Mouse (Mus musculus) forebrain, embryonic 13.5 days (tissue): ENCODE data around the gene Gm21900. TPM values are rescaled to one million over a fixed set of nuclear protein-coding genes. Genes with fewer than 3 reads are reported as not detected.
"Not testable (repeated sequence)": the region's sequence is repeated elsewhere in the genome, so short reads cannot be mapped to it uniquely, and the experiment has no call there.

Experiments
- ATAC-seq: fragments of 200-750 bp; cut with Nextera tagmentation; 2 replicates; pipeline ENCODE4 v1.8.0; 2017
- H3K27ac ChIP-seq: fragments of 300-500 bp; sonication (generic); 2 replicates; pipeline ENCODE4 v1.5.1; 2015; ENCODE audit warnings: inconsistent platforms, mild to moderate bottlenecking, moderate library complexity
- H3K27me3 ChIP-seq: fragments of 300-500 bp; sonication (generic); 2 replicates; pipeline ENCODE4 v1.6.1; 2015; ENCODE audit warnings: mild to moderate bottlenecking, inconsistent platforms
- H3K36me3 ChIP-seq: fragments of 300-500 bp; sonication (generic); 2 replicates; pipeline ENCODE4 v1.6.1; 2015; ENCODE audit warnings: mild to moderate bottlenecking, inconsistent platforms; ENCODE audit not compliant: poor library complexity, severe bottlenecking
- H3K4me1 ChIP-seq: fragments of 300-500 bp; sonication (generic); 2 replicates; pipeline ENCODE4 v1.6.1; 2015; ENCODE audit warnings: inconsistent platforms
- H3K4me2 ChIP-seq: fragments of 300-500 bp; sonication (generic); 2 replicates; pipeline ENCODE4 v1.6.1; 2015; ENCODE audit warnings: inconsistent platforms, mild to moderate bottlenecking, moderate library complexity
- H3K4me3 ChIP-seq: fragments of 300-500 bp; sonication (generic); 2 replicates; pipeline ENCODE4 v1.5.1; 2015; ENCODE audit warnings: mild to moderate bottlenecking, inconsistent platforms
- H3K9ac ChIP-seq: fragments of 300-500 bp; sonication (generic); 2 replicates; pipeline ENCODE4 v1.6.1; 2015; ENCODE audit warnings: mild to moderate bottlenecking, inconsistent platforms
- H3K9me3 ChIP-seq: fragments of 300-500 bp; sonication (generic); replicated peaks from 2 replicates; pipeline ENCODE4 v1.6.1; 2016; ENCODE audit warnings: inconsistent platforms
- WGBS: fragments of 180-500 bp; shearing (Covaris S2); methylation state at CpG from one replicate; pipeline ENCODE4 v1.1.7; 2015; 5-methylcytosine and 5-hydroxymethylcytosine counted together
- polyA plus RNA-seq: library from polyadenylated mRNA; unstranded; fragments of >200 nt; fragmentation: Nextera tagmentation; extraction: Ambion mirVana; gene quantifications from 2 replicates; pipeline ENCODE4 v1.2.1, GENCODE M21; 2015

Gm21900 gene
- polyA plus RNA-seq = not detected in 2 replicates

DNA sequence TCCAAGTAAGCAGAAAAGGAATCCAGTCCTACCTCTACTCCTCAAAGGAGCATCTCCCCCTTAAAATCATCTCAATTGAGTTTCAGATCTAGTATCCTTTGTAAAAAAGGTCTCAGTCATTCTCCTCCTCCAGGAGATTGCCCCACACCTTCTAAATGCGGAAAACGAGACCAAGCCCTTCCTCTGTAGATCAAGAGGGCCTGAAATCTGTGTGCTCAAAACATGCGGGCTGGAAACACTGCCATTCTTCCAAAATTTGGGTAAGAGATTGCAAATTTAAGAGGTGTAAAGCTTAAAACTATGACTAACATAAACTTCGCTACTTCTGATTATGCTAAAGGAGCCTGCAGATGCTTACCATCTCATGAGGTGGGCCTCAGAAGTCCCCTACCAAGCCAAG, at the start of gene Gm21900:
Gene Gm21900 (plus strand): TSS at position 301 of the 400 bp plus-strand sequence.
- ATAC-seq, H3K9ac ChIP-seq, H3K36me3 ChIP-seq, H3K4me1 ChIP-seq, H3K4me2 ChIP-seq, H3K27me3 ChIP-seq, H3K4me3 ChIP-seq, H3K9me3 ChIP-seq, H3K27ac ChIP-seq: not testable (repeated sequence)
- 88% methylated on average over 4 of the region's 4 CpGs for WGBS

DNA sequence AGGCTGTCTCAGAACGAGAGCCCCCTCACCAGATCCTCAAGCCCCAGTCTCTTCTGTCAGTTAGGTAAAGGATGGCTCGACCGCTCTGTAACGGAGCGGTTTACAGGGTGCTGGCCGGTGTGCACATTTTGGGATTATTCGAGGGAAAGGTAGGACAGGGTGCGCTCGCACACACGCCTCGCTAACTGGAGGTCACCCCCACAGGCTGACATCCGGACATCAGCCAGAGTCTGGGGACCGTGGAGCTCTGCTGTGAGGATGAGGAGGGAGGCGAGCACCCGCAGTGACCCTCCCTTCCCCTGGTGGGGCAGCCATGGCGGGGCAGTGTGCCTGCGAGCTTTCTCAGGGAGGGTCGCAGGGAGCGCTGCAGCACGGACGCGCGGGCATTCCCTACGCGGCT, 27.4 kb downstream of the Gm21900 start:
- not testable (repeated sequence) for H3K9me3 ChIP-seq, H3K4me1 ChIP-seq

More for the DNA sequence above, 27.4 kb downstream of the Gm21900 start:
- H3K4me3 ChIP-seq, H3K36me3 ChIP-seq, H3K27ac ChIP-seq, H3K27me3 ChIP-seq, ATAC-seq, H3K4me2 ChIP-seq, H3K9ac ChIP-seq: not testable (repeated sequence)
- WGBS = 100% methylated on average over 2 of the region's 25 CpGs

Other genes with a start within 250 kb of the Gm21900 start
- not detected in 2 replicates for gene Gm28510, start 203.6 kb upstream of the Gm21900 start, polyA plus RNA-seq
- not detected in 2 replicates for gene Gm20737, start 80.3 kb upstream of the Gm21900 start, polyA plus RNA-seq
- not detected in 2 replicates for gene Gm21775, start 62.9 kb upstream of the Gm21900 start, polyA plus RNA-seq
- not detected in 2 replicates for gene Gm20777, start 136.1 kb downstream of the Gm21900 start, polyA plus RNA-seq